Mouse (Mus musculus) small intestine, adult 2 months (tissue): Measurements from ENCODE around the gene Pak6.

ENCODE experiments used
- CTCF ChIP-seq: fragments of 200-500 bp; IDR thresholded peaks from 2 replicates; pipeline ENCODE4 v1.5.1; 2012; ENCODE audit warnings: low read depth, mild to moderate bottlenecking, control low read depth, inconsistent platforms, low read length, moderate library complexity, mixed read lengths; ENCODE audit not compliant: insufficient replicate concordance, insufficient read length; ENCODE audit errors: extremely low read depth
- POLR2A ChIP-seq: fragments of 200-500 bp; IDR thresholded peaks from 2 replicates; pipeline ENCODE4 v1.6.1; 2012; ENCODE audit warnings: low read depth, mild to moderate bottlenecking, control low read depth, inconsistent platforms, low read length, moderate library complexity

- TF ChIP-seq POLR2A = no peak
- no peak for TF ChIP-seq CTCF
Measured at GRCm38 (mm10) chr2:118680926-118681325, 17.8 kb downstream of the Pak6 start.
